Mouse (Mus musculus) activated CD4-positive, CD25-positive, alpha-beta regulatory T cell, adult 4 months (primary cell): ENCODE measurements around the gene Pcnx. TPM values are rescaled to one million over a fixed set of nuclear protein-coding genes. Genes with fewer than 3 reads are reported as not detected.
A peak's percentile ranks its signal among the peaks of the same experiment; 100 is the strongest.

Experiments
- ATAC-seq: one replicate; pipeline ENCODE4 v1.8.0; 2017
- polyA plus RNA-seq, 2 experiments: library from polyadenylated mRNA; unstranded; fragments of 100-300 nt; shearing (Covaris generic); gene quantifications; one replicate each; pipeline ENCODE4 v1.2.1; 2017

Pcnx gene
- 10 to 100 TPM; 13.2 to 15.4 TPM for polyA plus RNA-seq

DNA sequence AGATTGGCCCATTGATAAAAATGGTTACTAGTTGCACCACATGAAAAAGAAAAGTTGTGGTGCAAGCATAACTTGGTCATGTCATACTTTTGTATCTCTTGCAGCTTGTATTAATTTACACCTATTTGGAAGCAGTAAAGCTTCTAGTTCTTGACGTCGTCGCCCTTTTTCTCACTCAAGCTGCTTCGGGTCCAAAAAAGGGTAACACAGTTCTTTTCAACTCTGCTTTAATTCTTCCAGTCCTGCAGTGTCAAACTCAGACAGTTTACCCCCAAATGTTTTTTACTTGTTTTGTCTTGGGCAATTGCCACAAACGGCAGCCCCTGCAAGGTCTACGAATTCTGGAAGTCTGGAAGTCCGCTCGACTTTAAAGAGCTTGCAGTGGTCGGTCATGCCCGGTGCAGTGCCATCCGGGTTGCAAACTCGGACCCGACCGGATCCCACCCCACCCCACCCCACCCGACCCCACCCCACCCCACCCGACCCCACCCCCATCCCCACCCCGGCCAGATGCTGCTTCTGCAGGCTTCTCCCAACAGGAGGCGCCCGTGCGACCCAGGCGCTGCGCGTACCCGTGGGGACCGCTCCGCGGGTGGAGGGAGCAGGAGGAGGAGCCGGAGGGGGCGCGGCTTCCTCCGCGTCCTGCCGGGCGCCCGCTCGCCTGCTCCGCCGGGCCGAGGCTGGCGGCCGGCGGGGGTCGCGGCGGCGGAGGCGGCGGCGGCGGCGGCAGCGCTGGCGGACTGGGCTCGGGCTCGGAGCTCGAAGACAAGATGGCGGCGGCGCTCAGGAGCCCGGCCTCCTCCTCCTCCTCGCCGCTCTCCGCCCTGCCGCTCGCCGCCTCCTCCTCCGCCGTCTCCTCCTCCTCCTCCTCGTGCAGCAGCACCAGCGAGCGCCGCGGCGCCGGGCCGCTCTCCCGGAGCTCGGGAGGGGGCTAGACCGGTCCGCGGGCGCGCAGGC is at the start of gene Pcnx:
Gene Pcnx, plus strand, starts transcription at position 673 of the 957 bp plus-strand sequence.
- peak; percentile 77 for ATAC-seq

GRCm38 (mm10) chr12:81810417-81810816 is 49.4 kb upstream of the Pcnx start:
- ATAC-seq: no peak

DNA sequence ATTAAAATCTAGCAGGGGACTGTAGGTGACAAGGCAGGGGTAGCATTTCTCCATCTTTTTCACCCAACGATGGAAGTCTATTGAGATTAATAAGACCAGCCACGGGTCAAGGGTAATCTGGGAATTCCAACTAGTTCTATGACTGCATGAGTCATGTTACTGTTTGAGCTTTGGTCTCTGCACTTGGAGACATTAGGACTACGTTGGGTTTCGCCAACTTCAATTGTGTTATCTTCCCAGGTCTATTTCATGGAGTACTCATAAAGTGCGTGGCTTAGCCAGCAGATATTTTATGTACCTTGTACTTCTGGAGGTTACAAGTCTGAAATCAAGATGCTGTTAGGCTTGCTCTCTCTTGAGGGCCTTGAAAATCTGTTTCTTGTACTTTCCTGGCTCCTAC is 45.1 kb upstream of the Pcnx start:
- no peak for ATAC-seq

DNA sequence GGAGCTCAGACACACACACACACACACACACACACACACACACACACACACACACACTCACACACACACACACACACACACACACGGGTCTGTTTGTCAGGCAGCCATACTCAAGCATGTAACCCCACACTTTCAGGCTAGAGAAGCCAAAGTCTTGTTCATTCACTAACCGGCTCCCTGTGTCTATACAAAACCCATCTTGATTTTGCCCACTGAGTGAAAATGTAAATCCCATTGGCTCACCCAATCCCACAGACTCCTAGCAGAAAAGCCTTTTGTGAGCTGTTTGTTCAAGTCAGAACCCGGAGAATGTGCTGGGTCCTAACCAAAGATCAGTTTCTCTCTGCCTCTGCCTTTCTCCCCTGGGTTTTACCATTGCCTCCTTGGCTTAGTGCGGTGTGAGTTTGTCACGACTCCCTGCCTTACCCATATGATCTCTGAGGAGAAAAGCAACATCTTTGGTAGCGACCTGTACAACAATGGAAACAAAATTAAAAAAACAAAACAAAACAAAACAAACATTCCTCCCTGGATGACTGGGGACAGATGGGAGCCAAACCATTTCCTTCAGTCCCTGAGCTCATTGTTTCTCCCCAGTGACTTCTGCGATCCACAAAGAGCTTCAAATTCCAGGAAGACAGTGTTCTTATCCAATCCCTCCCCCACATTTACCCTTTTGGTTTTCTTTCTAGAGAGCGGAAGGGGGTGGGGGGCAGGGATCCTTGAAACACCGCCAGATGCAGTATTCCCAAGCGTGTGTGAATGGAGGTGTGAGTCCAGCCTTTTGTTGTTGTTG is 43.3 kb upstream of the Pcnx start:
- ATAC-seq: no peak

GRCm38 (mm10) chr12:81817126-81817505 is 42.7 kb upstream of the Pcnx start:
- no peak for ATAC-seq

DNA sequence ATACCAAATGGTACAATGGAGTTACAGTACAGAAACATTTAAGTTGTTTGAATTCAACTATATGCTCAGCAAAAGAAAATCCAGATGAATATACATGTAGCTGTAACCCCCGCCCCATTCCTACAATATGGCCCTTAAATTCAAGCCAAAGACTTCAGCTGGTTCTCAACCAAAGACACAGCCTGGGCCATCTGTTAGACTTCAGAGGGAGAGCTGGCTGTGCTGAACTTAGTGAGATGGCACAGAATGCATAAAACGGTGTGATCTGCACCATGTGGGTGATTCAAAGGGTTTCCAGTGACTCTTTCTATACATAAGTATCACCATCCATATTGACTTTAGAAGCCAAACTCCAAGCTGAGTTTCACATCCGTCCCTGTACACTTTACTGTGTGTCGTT is 39.1 kb upstream of the Pcnx start:
- ATAC-seq: no peak

DNA sequence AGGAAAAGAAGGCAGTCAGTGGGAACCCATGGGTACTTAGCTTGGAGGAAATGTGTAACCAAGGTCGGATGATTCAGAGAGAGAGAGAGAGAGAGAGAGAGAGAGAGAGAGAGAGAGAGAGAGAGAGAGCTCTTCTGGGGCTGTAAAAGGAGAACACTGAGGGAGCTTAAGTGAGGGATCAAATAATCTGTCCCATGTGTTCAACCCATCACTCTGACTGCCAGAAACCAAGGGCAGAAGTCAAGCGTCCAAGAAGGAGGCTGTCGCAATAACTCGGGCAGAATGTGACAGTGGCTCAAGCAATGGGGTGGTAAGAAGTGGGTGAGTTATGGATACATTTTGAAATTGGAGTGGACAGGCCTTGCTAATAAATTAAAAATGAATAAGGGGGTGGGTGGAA is 37.6 kb upstream of the Pcnx start:
- no peak for ATAC-seq

DNA sequence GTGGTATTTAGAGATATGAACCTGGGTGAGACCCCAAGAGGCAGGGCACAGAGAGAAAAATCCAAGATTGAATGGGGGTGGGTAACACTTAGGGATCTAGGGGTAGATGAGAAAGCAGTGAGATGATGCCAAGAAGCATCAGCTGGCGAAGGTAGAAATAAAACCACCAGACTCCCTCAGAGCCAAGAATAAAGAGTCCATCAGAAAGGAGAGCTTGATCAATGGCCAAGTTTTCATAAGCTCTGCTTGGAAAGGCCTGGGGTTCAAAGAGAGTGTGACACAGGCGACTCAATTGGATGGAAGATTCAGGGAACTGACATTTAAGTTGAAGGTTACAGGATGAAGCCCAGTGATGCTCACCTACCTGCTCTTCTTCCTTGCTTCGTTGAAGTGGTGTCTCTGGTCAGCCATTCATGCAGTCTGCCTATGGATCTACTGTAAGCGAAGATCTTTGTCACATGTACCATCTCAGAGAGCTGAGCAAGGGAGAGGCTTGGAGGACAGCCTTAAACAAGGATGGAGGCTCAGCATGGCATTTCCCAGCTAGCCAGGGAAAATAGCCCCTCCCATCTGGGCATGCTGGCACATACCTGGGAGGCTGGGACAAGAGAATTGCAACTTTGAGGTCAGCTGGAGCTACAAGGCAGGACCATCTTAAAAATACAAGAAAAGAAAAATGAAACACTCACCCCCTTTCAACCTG is 36.9 kb upstream of the Pcnx start:
- ATAC-seq: no peak

DNA sequence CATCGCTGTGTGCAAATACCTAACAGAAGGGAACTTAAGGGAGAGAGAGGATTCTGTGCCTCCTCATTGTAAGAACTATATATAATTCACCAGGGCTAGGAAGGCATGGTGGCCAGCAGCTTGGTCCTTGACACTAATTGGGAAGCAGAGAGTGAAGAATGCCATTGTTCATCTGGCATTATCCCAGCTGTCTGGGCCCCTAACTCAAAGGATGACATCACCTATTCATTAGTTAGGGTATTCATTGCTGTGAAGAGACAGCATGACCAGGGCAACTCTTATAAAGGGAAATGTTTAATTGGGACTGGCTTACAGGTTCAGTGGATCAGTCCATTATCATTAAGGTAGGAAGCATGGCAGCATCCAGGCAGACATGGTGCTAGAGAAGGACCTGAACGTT is 31.5 kb upstream of the Pcnx start:
- no peak for ATAC-seq

DNA sequence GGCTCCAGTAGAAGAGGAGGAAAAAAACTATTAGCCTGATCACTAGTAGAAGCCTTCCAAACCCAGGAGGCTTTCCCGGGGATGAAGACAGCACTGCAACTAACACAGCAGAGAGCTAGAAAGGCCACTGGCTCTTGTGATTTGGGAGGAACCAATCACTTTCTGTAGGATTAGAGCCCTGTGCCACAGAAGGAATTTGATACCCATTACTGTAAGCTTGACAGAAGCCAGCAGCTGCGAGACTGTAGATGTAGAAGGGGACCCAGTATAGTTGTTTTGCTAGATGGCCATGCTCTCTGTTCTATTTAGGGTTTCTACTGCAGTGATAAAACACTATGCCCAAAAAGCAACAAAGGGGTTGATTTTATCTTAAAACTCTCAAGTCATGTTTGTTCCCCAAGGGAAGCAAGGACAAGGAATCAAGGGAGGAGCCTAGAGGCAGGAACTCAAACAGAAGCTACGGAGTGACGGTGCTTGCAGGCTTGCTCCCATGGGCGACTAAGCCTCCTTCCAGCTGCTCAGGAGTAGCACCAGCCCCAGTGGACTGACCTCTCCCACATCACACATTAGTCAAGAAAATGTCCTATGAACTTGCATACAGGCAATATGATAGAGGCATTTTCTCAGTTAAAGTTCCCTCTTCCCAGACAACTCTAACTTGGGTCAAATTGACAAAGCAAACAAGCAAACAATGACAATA is 27.6 kb upstream of the Pcnx start:
- ATAC-seq: no peak

- no peak for ATAC-seq
These were observed 26.7 kb upstream of the Pcnx start for GRCm38 (mm10) chr12:81833094-81833493.

GRCm38 (mm10) chr12:81836162-81836561 is 23.7 kb upstream of the Pcnx start:
- ATAC-seq: no peak

DNA sequence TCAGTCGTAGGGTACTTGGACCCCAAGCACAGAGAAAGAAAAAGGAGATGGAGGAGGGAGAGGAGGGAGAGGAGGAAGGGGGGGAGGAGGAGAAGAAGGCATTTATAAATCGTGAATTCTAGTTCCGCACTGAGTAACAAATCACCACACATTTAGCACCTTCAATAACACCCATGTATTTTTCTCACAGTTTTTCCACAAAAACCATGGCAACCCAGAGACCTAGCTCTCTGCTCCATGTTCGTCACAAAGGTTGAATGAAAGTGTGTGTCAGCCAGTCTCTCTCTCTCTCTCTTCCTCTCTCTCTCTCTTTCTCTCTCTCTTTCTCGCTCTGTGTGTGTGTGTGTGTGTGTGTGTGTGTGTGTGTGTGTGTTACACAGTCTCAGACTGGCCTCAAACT is 22.4 kb upstream of the Pcnx start:
- ATAC-seq: no peak

- peak; percentile 59 for ATAC-seq
These were observed 20.2 kb upstream of the Pcnx start for GRCm38 (mm10) chr12:81839663-81840062.

GRCm38 (mm10) chr12:81841046-81841445 is 18.8 kb upstream of the Pcnx start:
- no peak for ATAC-seq

GRCm38 (mm10) chr12:81843501-81843900 is 16.3 kb upstream of the Pcnx start:
- no peak for ATAC-seq

- ATAC-seq: no peak
These were observed 15.3 kb upstream of the Pcnx start for GRCm38 (mm10) chr12:81844572-81844971.

- ATAC-seq: peak; percentile 61
These were observed 14.8 kb upstream of the Pcnx start for GRCm38 (mm10) chr12:81844981-81845380.

GRCm38 (mm10) chr12:81849629-81850028 is 10.2 kb upstream of the Pcnx start:
- no peak for ATAC-seq

DNA sequence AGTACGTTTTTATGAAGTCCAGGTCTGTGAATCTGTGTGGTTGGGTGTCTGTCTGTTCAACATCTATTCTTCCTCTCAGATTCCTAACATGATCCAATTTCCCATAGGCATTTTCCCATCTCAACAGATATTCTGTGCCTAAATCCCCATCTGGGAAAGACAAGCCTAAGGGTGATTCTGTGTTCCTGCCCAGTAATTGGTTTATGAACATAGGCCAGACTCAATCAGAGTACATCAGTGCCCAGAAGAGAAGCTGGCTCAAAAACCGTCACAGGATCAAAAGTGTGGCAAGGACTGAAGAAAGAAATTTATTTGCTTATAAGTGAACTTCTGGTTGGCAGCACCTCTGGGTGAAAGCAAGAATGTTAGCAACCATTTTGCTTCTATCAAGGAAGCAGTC is 7.3 kb upstream of the Pcnx start:
- no peak for ATAC-seq

GRCm38 (mm10) chr12:81852977-81853376 is 6.8 kb upstream of the Pcnx start:
- ATAC-seq: no peak

GRCm38 (mm10) chr12:81853543-81853942 is 6.3 kb upstream of the Pcnx start:
- ATAC-seq: no peak
